Mouse (Mus musculus): ENCODE measurements at regions not wholly inside any gene's neighbourhood (a gene's known extent, or its start where the extent isn't known, plus 50 kb on each side); places are given as distances from the start of the nearest gene placed in this dataset.

DNA sequence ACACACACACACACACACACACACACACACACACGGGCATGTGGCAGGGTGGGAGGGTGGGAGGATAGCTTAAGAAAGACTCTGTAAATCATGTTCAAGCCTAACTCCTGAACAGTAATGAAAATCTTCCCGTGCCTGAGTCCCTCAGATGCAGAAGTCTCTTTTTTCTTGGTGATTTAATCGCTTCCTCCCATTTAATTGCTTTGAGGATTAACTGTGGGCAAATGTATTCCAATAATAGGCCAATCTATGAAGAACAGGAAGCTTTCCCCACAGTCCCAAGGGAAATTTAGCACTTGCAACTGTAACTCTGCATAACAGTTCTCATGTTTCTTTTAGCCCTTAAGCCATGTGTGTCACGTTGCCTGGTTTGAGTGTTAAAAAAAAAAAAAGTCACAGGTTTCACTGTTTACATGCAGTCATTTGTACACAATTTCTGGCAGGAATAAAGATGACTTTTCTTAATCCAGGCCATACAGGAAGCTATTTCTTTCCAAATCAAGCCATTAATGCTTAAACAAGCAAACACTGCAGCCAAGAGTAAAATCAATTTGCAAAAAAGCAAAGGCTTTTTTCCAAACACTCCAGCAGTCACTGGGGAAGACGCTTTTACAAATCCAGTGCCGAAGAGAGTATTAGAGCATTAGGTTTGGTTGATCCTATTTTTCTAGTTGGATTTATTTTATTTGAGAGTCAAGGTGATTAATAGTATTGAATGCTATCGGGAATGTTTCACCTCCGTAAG is 370.8 kb upstream of the Atp2b1 start:
- Histone ChIP-seq H3K4me3 (ENCODE audit: low read length) (no peak overlapping the region), H3K4me1 (replicated peaks; ENCODE audit: control insufficient read depth, insufficient read depth, low read length) (peaks cover 9% of the 10 kb centered on the region; the same call in 1 of the 2 replicates), H3K27ac (ENCODE audit: low read length) (no peak overlapping the region), H3K36me3 (ENCODE audit: control insufficient read depth, insufficient read depth, low read length) (no peaks in the 10 kb centered on the region), H3K4me2 (ENCODE audit: low read depth, low read length) (no peak overlapping the region), H3K9ac (ENCODE audit: low read length) (no peak overlapping the region), H3K27me3 (ENCODE audit: control insufficient read depth, insufficient read depth, low read depth, low read length) (no peaks in the 10 kb centered on the region), H3K9me3 (ENCODE audit: control insufficient read depth, low read length) (no peaks in the 10 kb centered on the region)
- ATAC-seq (ENCODE audit: low read depth) = no peak
- WGBS = 19% methylated on average over 8 of the region's 8 CpGs

DNA sequence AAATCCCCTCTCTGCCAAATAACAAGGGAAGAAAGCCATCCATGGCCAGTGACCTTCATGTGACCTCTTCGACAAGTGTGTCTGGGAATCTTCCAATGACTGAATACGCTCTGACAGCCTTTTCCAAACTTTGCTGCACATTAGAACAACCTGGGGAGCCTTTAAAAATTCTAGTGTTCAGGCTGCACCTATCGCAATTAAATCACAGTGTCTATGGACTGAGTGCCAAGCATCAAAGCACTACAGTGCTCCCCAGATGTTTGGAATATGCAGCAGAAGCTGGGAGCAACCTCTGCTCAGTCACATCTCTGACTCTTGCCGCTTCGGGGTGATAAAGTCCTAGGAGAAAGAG is 370.2 kb upstream of the Atp2b1 start:
- no peaks in the 10 kb centered on the region for H3K27me3 ChIP-seq (ENCODE audit: control insufficient read depth, insufficient read depth, low read depth, low read length)
- H3K4me1 ChIP-seq (replicated peaks; ENCODE audit: control insufficient read depth, insufficient read depth, low read length) = peaks cover 8% of the 10 kb centered on the region; the same call in 1 of the 2 replicates
- H3K4me2 ChIP-seq (ENCODE audit: low read depth, low read length) = no peak overlapping the region
- WGBS = 43% methylated on average over 5 of the region's 5 CpGs
- no peaks in the 10 kb centered on the region for H3K36me3 ChIP-seq (ENCODE audit: control insufficient read depth, insufficient read depth, low read length)
- H3K9me3 ChIP-seq (ENCODE audit: control insufficient read depth, low read length) = no peaks in the 10 kb centered on the region
- no peak for ATAC-seq (ENCODE audit: low read depth)
- H3K4me3 ChIP-seq (ENCODE audit: low read length) = no peak overlapping the region
- H3K27ac ChIP-seq (ENCODE audit: low read length) = no peak overlapping the region
- H3K9ac ChIP-seq (ENCODE audit: low read length) = no peak overlapping the region

DNA sequence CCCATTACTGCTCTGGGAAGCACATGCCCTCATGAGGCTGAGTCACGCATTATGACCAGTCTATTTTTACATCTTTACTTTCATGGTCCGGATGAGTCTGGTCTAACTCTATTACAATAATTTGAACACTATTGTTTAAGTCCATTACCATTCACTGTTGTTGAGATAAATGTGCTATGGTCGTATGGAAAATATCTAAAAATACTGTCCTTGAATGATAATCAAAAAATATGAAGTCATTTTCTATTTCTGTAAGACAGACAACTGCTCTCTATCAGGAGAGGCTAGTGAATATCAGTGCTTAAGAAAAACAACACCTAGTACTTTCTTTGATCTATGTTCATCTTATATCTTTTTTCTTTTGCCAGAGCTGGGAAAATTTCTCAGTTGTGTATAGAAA is 359.6 kb upstream of the Atp2b1 start:
- Histone ChIP-seq H3K4me3 (ENCODE audit: low read length) (no peak overlapping the region), H3K27ac (ENCODE audit: low read length) (no peak overlapping the region), H3K9me3 (ENCODE audit: control insufficient read depth, low read length) (no peaks in the 10 kb centered on the region), H3K27me3 (ENCODE audit: control insufficient read depth, insufficient read depth, low read depth, low read length) (no peaks in the 10 kb centered on the region), H3K9ac (ENCODE audit: low read length) (no peak overlapping the region), H3K4me1 (replicated peaks; ENCODE audit: control insufficient read depth, insufficient read depth, low read length) (no peaks in the 10 kb centered on the region), H3K36me3 (ENCODE audit: control insufficient read depth, insufficient read depth, low read length) (no peaks in the 10 kb centered on the region), H3K4me2 (ENCODE audit: low read depth, low read length) (no peak overlapping the region)
- 73% methylated on average over 3 of the region's 3 CpGs for WGBS
- no peak for ATAC-seq (ENCODE audit: low read depth)

DNA sequence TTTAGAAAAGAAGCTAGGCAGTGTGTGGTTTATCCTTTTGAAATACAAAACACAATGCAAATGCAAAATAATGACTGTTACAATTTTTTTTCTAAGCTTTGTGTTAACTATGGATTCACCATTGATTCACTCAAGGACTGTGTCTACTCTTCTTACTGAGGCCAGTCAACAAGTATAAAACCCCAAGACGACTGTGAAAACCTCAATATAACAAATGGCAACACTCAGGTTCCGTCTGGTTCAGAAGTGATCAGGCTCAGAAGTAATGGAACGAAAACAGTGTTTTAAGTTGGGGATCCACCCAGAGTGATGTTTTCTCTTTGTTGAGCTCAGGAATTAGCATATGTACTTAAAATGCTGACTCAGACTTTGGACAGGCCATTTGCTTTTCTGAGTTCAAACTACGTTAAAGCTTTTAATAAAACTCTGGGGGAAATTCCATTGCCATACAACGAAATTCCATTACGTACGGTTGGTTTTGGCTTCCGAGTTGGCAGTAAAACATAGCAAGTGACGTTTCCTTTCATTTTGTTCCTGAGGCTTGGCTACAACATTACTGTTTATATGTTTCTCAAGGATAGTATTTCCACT is 356.6 kb upstream of the Atp2b1 start:
- 74% methylated on average over 9 of the region's 9 CpGs for WGBS
- no peaks in the 10 kb centered on the region for H3K36me3 ChIP-seq (ENCODE audit: control insufficient read depth, insufficient read depth, low read length)
- no peaks in the 10 kb centered on the region for H3K9me3 ChIP-seq (ENCODE audit: control insufficient read depth, low read length)
- H3K27ac ChIP-seq (ENCODE audit: low read length) = no peak overlapping the region
- H3K4me3 ChIP-seq (ENCODE audit: low read length) = no peak overlapping the region
- no peak for ATAC-seq (ENCODE audit: low read depth)
- H3K4me2 ChIP-seq (ENCODE audit: low read depth, low read length) = no peak overlapping the region
- no peaks in the 10 kb centered on the region for H3K27me3 ChIP-seq (ENCODE audit: control insufficient read depth, insufficient read depth, low read depth, low read length)
- H3K9ac ChIP-seq (ENCODE audit: low read length) = no peak overlapping the region
- no peaks in the 10 kb centered on the region for H3K4me1 ChIP-seq (replicated peaks; ENCODE audit: control insufficient read depth, insufficient read depth, low read length)

DNA sequence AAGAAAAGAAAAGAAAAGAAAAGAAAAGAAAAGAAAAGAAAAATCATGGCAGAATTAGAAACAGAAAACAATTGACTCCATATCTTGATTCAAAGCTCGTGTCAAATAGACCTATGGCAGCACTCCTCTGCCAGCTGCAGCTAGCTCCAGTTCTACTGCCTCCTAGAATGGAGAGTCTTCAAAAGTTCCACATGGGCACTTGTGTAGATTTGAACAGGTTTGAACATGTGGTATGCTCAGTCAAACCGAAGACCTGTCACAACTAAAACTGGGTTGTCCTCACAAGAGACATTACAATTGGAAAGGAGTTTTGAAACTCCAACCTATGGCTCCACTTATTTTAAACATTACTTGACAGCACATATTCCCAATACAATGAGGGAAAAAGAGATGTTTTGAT is 355.6 kb upstream of the Atp2b1 start:
- WGBS = 76% methylated on average over 2 of the region's 2 CpGs
- Histone ChIP-seq H3K4me3 (ENCODE audit: low read length) (no peak overlapping the region), H3K9ac (ENCODE audit: low read length) (no peak overlapping the region), H3K9me3 (ENCODE audit: control insufficient read depth, low read length) (no peaks in the 10 kb centered on the region), H3K27me3 (ENCODE audit: control insufficient read depth, insufficient read depth, low read depth, low read length) (no peaks in the 10 kb centered on the region), H3K4me2 (ENCODE audit: low read depth, low read length) (no peak overlapping the region), H3K4me1 (replicated peaks; ENCODE audit: control insufficient read depth, insufficient read depth, low read length) (no peaks in the 10 kb centered on the region), H3K27ac (ENCODE audit: low read length) (no peak overlapping the region), H3K36me3 (ENCODE audit: control insufficient read depth, insufficient read depth, low read length) (no peaks in the 10 kb centered on the region)
- ATAC-seq (ENCODE audit: low read depth) = no peak

- Histone ChIP-seq H3K4me1 (replicated peaks; ENCODE audit: control insufficient read depth, insufficient read depth, low read length) (no peaks in the 10 kb centered on the region), H3K9me3 (ENCODE audit: control insufficient read depth, low read length) (no peaks in the 10 kb centered on the region), H3K4me3 (ENCODE audit: low read length) (no peak overlapping the region), H3K4me2 (ENCODE audit: low read depth, low read length) (no peak overlapping the region), H3K27ac (ENCODE audit: low read length) (no peak overlapping the region), H3K27me3 (ENCODE audit: control insufficient read depth, insufficient read depth, low read depth, low read length) (no peaks in the 10 kb centered on the region), H3K9ac (ENCODE audit: low read length) (no peak overlapping the region), H3K36me3 (ENCODE audit: control insufficient read depth, insufficient read depth, low read length) (no peaks in the 10 kb centered on the region)
- WGBS = 38% methylated on average over 2 of the region's 2 CpGs
- ATAC-seq (ENCODE audit: low read depth) = peak; percentile 64; the same call in 1 of the 2 replicates
Observed at GRCm38 (mm10) chr10:98562297-98562912, 351.8 kb upstream of the Atp2b1 start.

DNA sequence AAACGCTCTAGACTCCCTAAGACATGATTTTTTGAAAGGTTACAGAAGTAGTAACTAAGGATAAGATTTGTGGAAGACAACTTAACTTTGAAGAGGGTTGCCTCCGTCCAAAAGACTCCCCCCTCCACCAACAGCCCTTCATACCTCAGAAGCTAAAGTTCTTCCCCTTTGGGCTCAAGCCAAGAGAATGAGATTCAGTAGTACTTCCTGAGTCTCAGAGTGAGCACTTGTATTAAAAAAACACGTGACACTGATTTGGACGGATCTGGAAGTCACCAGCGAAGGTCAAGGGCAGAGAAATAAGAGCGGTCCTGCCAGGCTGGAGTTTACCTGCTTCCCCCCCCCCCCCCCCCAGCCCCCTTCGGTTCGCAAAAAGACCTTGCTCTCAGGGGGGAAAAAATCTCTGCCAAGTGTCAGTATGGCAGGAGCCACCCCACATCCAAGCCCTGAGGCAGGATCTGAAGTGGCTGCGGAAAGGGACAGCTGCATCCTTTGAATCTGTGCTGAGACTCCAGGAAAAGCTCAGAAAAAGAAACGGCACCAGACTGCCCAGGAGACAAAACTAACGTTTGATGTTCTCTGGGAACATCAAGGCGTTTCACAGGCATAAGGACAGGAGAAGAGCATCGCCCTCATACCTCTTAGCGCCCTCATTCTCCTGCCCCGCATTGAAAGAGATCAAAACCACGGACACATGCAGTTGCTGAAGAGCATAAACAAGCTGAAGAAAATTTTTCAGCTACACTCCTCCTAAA is 341.2 kb upstream of the Atp2b1 start:
- H3K27ac ChIP-seq (ENCODE audit: low read length) = no peak overlapping the region; the same call in 1 of the 2 replicates
- H3K36me3 ChIP-seq (ENCODE audit: control insufficient read depth, insufficient read depth, low read length) = no peaks in the 10 kb centered on the region
- 29% methylated on average over 15 of the region's 16 CpGs for WGBS
- H3K4me3 ChIP-seq (ENCODE audit: low read length) = no peak overlapping the region
- H3K4me1 ChIP-seq (replicated peaks; ENCODE audit: control insufficient read depth, insufficient read depth, low read length) = peaks cover 6% of the 10 kb centered on the region; the same call in 1 of the 2 replicates
- H3K27me3 ChIP-seq (ENCODE audit: control insufficient read depth, insufficient read depth, low read depth, low read length) = no peaks in the 10 kb centered on the region
- no peaks in the 10 kb centered on the region for H3K9me3 ChIP-seq (ENCODE audit: control insufficient read depth, low read length)
- peak overlapping the region; percentile 6 for H3K4me2 ChIP-seq (ENCODE audit: low read depth, low read length)
- peak; percentile 68 for ATAC-seq (ENCODE audit: low read depth)
- H3K9ac ChIP-seq (ENCODE audit: low read length) = no peak overlapping the region

GRCm38 (mm10) chr10:98577040-98577439 is 337.2 kb upstream of the Atp2b1 start:
- Histone ChIP-seq H3K4me3 (ENCODE audit: low read length) (no peak overlapping the region), H3K27me3 (ENCODE audit: control insufficient read depth, insufficient read depth, low read depth, low read length) (no peaks in the 10 kb centered on the region), H3K4me2 (ENCODE audit: low read depth, low read length) (no peak overlapping the region), H3K9ac (ENCODE audit: low read length) (no peak overlapping the region), H3K36me3 (ENCODE audit: control insufficient read depth, insufficient read depth, low read length) (no peaks in the 10 kb centered on the region), H3K4me1 (replicated peaks; ENCODE audit: control insufficient read depth, insufficient read depth, low read length) (peaks cover 6% of the 10 kb centered on the region; the same call in 1 of the 2 replicates), H3K9me3 (ENCODE audit: control insufficient read depth, low read length) (no peaks in the 10 kb centered on the region), H3K27ac (ENCODE audit: low read length) (no peak overlapping the region)
- 82% methylated on average over 6 of the region's 6 CpGs for whole genome bisulfite sequencing
- no peak for ATAC-seq (ENCODE audit: low read depth)

DNA sequence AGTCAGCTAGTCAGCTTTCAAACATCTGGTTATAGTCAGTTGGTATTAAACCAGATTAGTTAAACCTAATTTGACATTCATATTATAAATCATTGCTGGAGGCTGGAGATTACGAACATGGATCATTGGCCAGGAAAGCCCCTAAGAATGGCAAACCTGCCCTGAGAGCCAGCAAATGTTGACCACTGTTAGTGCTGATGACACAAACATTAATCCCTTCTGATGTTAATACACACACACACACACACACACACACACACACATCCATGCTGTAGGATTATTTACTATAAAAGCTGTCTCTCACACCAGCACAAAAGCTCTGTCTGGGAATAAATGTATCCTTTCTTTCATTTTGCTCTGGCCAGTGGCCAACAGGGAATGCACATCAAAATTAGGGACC is 329.4 kb upstream of the Atp2b1 start:
- WGBS = 56% methylated on average over 1 of the region's 1 CpGs
- no peaks in the 10 kb centered on the region for H3K27me3 ChIP-seq (ENCODE audit: control insufficient read depth, insufficient read depth, low read depth, low read length)
- H3K9me3 ChIP-seq (ENCODE audit: control insufficient read depth, low read length) = no peaks in the 10 kb centered on the region
- H3K27ac ChIP-seq (ENCODE audit: low read length) = no peak overlapping the region
- H3K9ac ChIP-seq (ENCODE audit: low read length) = no peak overlapping the region
- ATAC-seq (ENCODE audit: low read depth) = no peak
- H3K4me3 ChIP-seq (ENCODE audit: low read length) = no peak overlapping the region
- H3K36me3 ChIP-seq (ENCODE audit: control insufficient read depth, insufficient read depth, low read length) = no peaks in the 10 kb centered on the region
- H3K4me2 ChIP-seq (ENCODE audit: low read depth, low read length) = no peak overlapping the region
- peaks cover 4% of the 10 kb centered on the region; the same call in 1 of the 2 replicates for H3K4me1 ChIP-seq (replicated peaks; ENCODE audit: control insufficient read depth, insufficient read depth, low read length)
